Mouse (Mus musculus): Measurements from ENCODE around the gene Hnrnpm. TPM values are rescaled to one million over a fixed set of nuclear protein-coding genes. Genes with fewer than 3 reads are reported as not detected.
"Not testable (repeated sequence)": the region's sequence is repeated elsewhere in the genome, so short reads cannot be mapped to it uniquely, and the experiment has no call there.

Hnrnpm gene
- polyA plus RNA-seq, 1 experiment from 2014 or later: 490 TPM

DNA sequence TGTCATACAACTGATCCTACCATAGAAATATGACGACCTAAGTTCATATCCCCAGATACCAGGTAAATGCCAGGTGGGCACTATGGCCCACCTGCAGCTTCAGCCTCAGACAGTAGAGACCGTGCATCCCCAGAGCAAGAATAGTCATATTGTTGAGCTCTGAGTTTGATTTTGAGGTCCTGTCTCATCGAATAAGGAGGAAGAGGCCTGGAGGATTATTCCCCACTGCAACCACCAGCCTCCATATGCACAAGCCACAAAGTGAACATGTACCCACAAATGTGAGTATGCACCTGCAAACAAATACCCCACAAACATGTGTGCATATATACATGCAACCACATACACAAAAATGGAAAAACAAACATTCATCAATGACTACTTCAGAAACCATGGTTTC, 59.4 kb downstream of the Hnrnpm start:
- Histone ChIP-seq H3K27me3 (no peaks in the 10 kb centered on the region), H3K36me3 (replicated peaks) (peaks cover 22% of the 10 kb centered on the region), H3K4me3 (replicated peaks) (no peak overlapping the region), H3K4me1 (peaks cover 25% of the 10 kb centered on the region), H3K27ac (no peak overlapping the region), H3K9ac (no peak overlapping the region), H3K9me3 (no peaks in the 10 kb centered on the region), H3K4me2 (no peak overlapping the region)
- 92% methylated on average over 3 of the region's 3 CpGs for WGBS
- ATAC-seq (ENCODE audit: low FRiP score): no peak

DNA sequence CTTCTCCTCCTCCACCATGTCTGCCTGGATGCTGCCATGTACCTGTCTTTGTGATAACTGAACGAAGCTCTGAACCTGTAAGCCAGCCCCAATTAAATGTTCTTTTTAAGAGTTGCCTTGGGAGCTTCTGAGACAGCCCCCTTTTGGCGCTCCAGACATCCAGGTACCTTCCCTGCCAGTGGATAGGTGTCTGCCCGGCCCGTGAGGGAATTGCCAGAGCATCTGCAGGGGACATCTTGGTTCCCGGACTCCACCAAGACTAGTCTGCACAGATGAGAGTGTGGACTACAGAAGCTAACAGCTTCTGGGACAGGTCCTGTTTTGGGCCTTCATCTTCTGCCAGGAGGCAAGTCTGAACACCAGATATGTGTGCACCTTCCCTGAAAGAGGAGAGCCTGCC, 72.9 kb downstream of the Hnrnpm start:
- H3K4me1 ChIP-seq; H3K36me3 ChIP-seq (replicated peaks); H3K4me3 ChIP-seq (replicated peaks); ATAC-seq (ENCODE audit: low FRiP score); H3K27ac ChIP-seq; H3K9ac ChIP-seq; H3K27me3 ChIP-seq; H3K9me3 ChIP-seq; H3K4me2 ChIP-seq: not testable (repeated sequence)
- WGBS: 87% methylated on average over 5 of the region's 5 CpGs

DNA sequence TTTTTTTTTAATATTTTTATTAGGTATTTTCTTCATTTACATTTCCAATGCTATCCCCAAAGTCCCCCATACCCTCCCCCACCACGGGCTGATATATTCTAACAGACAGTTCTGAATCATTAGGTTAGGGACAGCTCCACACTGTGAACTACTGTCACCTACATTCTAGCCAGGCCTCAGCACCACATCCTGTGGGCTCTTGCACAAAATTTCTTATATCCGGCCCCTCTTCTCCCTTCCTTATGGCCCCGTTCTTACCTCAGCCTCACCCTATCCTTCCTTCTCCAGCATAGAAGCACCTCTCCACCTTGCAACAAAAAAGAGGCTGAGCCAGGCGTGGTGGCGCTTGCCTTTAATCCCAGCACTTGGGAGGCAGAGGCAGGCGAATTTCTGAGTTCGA, 76.1 kb downstream of the Hnrnpm start:
- Histone ChIP-seq H3K27me3 (no peaks in the 10 kb centered on the region; the same call in 1 of the 2 replicates), H3K9me3 (no peaks in the 10 kb centered on the region), H3K27ac (no peak overlapping the region), H3K4me3 (replicated peaks) (no peak overlapping the region), H3K4me2 (no peak overlapping the region), H3K36me3 (replicated peaks) (no peaks in the 10 kb centered on the region), H3K9ac (no peak overlapping the region), H3K4me1 (no peaks in the 10 kb centered on the region)
- WGBS: 89% methylated on average over 7 of the region's 7 CpGs
- ATAC-seq (ENCODE audit: low FRiP score): no peak

DNA sequence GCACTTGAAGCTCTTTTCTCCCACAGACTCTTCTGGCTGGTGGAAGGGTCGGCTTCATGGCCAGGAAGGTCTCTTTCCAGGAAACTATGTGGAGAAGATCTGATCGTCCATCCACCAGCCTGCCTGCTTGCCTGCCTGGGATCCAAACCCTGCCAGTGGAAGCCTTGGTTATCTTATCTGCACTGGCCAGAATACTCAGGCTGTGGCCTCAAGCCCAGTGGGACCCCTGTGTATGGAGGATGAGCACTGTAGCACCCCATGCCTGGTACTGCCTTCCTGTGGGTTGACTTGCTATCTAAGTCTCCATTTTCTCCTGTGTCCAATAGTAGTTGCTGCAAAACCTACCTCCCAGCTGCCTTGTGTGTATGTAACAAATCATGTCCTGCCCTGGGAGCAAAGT, 79.4 kb downstream of the Hnrnpm start:
- Histone ChIP-seq H3K27ac (no peak overlapping the region), H3K27me3 (no peaks in the 10 kb centered on the region; the same call in 1 of the 2 replicates), H3K4me2 (no peak overlapping the region), H3K4me1 (no peaks in the 10 kb centered on the region), H3K36me3 (replicated peaks) (no peaks in the 10 kb centered on the region), H3K4me3 (replicated peaks) (no peak overlapping the region), H3K9me3 (no peaks in the 10 kb centered on the region), H3K9ac (no peak overlapping the region)
- no peak for ATAC-seq (ENCODE audit: low FRiP score)
- 84% methylated on average over 2 of the region's 2 CpGs for WGBS

DNA sequence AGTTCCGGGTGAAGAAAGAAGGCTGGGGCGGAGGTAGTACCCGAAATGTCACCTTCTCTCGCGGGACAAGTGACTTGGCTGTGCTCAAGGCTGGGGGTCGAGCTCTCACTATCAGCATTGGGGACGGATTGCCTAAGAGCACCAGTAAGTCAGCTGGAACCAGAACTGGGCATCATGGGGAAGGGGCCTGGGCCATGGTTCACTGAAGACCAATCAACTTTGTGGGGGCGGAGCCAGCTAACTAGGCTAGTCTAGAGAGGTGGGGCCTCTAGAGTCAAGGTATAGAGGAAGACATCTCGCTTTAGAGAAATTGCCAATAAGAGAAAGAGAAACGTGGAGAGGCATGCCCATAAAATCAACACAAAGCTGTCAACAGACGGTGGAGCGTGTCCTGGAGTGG, 84.7 kb downstream of the Hnrnpm start:
- Histone ChIP-seq H3K4me3 (replicated peaks) (no peak overlapping the region), H3K27me3 (no peaks in the 10 kb centered on the region), H3K9ac (no peak overlapping the region), H3K36me3 (replicated peaks) (no peaks in the 10 kb centered on the region), H3K9me3 (0 out of 2 replicates have a peak, but pooled peaks cover 11% of the 10 kb centered on the region), H3K4me2 (no peak overlapping the region), H3K27ac (no peak overlapping the region), H3K4me1 (no peaks in the 10 kb centered on the region)
- ATAC-seq (ENCODE audit: low FRiP score): no peak
- WGBS: 84% methylated on average over 12 of the region's 12 CpGs

DNA sequence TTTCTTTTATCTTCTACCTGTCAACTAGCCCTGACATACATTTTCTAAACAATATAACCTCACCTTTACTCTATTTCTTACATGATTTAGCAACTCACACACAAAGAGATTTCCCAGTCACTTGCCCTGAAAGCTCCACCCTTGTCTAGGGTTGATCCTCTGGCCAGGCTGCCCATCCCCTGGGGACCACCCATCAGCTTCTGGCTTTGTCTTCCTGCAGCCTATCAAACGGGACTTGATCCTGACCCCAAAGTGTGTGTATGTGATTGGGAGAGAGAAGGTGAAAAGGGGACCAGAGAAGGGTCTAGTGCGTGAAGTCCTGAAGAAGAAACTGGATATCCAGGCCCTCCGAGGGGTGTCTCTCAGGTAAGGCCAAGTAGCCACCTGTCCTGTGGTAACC, 85.8 kb downstream of the Hnrnpm start:
- no peaks in the 10 kb centered on the region for H3K27me3 ChIP-seq
- no peak overlapping the region for H3K27ac ChIP-seq
- WGBS: 76% methylated on average over 3 of the region's 3 CpGs
- H3K9me3 ChIP-seq: 0 out of 2 replicates have a peak, but pooled peaks cover 11% of the 10 kb centered on the region
- no peak for ATAC-seq (ENCODE audit: low FRiP score)
- no peak overlapping the region for H3K9ac ChIP-seq
- no peaks in the 10 kb centered on the region for H3K36me3 ChIP-seq (replicated peaks)
- no peaks in the 10 kb centered on the region for H3K4me1 ChIP-seq
- no peak overlapping the region for H3K4me3 ChIP-seq (replicated peaks)
- H3K4me2 ChIP-seq: no peak overlapping the region

DNA sequence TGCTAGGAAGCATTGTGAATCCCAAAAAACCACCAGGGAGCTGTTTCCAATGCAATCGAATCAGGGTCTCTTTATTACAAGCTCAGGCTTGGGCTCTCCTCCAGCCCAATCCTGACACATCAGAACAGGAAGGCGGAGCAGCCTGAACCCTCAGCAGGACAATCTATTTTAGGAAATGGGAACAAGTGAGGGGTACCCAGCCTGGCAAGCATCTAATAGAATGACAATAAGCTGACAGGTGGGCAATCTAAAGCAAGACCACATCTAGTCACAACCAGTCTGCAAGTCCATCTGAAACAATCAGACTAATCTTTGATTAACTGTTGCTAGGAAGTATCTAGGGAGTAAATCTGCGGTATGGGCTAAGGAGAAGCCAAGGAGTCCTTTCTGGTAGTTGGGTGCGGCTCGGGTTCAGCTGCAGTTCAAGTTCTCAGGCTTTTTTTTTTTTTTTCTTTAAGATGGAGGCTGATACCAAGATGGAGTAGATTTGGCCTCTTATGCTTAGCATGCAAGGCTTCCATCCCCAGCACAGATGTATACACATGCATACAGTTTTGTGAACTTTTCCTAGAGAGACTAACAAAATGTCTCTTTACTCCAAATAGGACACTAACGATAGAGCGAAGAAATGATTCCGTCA, 86.7 kb downstream of the Hnrnpm start:
- 90% methylated on average over 8 of the region's 8 CpGs for WGBS

DNA sequence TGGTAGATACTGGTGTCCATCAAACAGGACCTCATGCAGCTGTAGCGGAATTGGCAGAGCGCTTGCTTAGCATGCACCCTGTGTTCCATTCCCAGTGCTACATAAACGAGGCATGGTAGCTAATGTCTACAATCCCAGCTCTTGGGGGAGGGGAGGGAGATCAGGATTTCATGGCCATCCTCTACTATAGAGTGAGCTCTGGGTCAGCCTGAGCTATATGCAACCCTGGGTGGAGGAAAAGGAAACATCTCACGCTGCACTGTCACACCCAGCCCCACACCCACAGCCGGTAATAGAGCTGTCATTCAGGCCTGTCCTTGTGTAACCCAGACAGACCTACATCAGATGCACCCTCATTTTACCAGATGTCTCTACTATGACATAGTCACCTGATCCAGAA, 88.2 kb downstream of the Hnrnpm start:
- H3K9ac ChIP-seq: no peak overlapping the region
- H3K4me2 ChIP-seq: no peak overlapping the region
- ATAC-seq (ENCODE audit: low FRiP score): no peak
- H3K27me3 ChIP-seq: no peaks in the 10 kb centered on the region
- H3K27ac ChIP-seq: no peak overlapping the region
- H3K36me3 ChIP-seq (replicated peaks): no peaks in the 10 kb centered on the region
- 0 out of 2 replicates have a peak, but pooled peaks cover 11% of the 10 kb centered on the region for H3K9me3 ChIP-seq
- WGBS: 84% methylated on average over 5 of the region's 5 CpGs
- no peak overlapping the region for H3K4me3 ChIP-seq (replicated peaks)
- no peaks in the 10 kb centered on the region for H3K4me1 ChIP-seq

More for the DNA sequence above, 86.7 kb downstream of the Hnrnpm start:
- H3K4me2 ChIP-seq: no peak overlapping the region
- H3K4me3 ChIP-seq (replicated peaks): no peak overlapping the region
- no peak overlapping the region for H3K27ac ChIP-seq
- no peaks in the 10 kb centered on the region for H3K36me3 ChIP-seq (replicated peaks)
- no peaks in the 10 kb centered on the region for H3K4me1 ChIP-seq
- H3K27me3 ChIP-seq: no peaks in the 10 kb centered on the region
- no peak overlapping the region for H3K9ac ChIP-seq
- 0 out of 2 replicates have a peak, but pooled peaks cover 11% of the 10 kb centered on the region for H3K9me3 ChIP-seq
- ATAC-seq (ENCODE audit: low FRiP score): no peak

DNA sequence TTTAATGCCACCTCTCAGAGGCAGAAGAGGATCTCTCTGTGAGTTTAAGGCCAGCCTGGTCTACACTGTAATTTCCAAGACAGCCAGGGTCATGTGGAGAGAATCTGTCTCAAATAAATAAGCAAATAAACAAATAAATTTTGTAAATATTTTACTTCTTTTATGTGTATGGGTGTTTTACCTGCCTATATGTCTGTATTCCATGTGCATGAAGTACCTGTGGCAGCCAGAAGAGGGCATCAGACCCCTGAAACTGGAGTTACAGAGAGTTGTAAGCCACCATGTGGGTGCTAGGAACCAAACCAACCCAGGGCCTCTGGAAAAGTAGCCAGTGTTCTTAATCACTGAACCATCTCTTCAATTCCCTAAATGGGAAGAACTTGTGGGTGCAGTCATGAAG, 89.4 kb downstream of the Hnrnpm start:
- Histone ChIP-seq H3K27ac (no peak overlapping the region), H3K4me1 (no peaks in the 10 kb centered on the region), H3K4me2 (no peak overlapping the region), H3K27me3 (no peaks in the 10 kb centered on the region), H3K9ac (no peak overlapping the region), H3K4me3 (replicated peaks) (no peak overlapping the region), H3K36me3 (replicated peaks) (no peaks in the 10 kb centered on the region), H3K9me3 (0 out of 2 replicates have a peak, but pooled peaks cover 11% of the 10 kb centered on the region)
- no peak for ATAC-seq (ENCODE audit: low FRiP score)

Other genes with a start within 250 kb of the Hnrnpm start
- gene Adamts10, start 162.7 kb downstream of the Hnrnpm start, polyA plus RNA-seq (2016; fragmentation: Nextera tagmentation; extraction: Ambion mirVana): 52.1 and 53.2 TPM in 2 replicates
- gene Myo1f, start 131.2 kb downstream of the Hnrnpm start, polyA plus RNA-seq (2016; fragmentation: Nextera tagmentation; extraction: Ambion mirVana): 1.7 and 1.8 TPM in 2 replicates
- 50.6 and 52.7 TPM in 2 replicates for gene Zfp414, start 57.8 kb downstream of the Hnrnpm start, polyA plus RNA-seq (2016; fragmentation: Nextera tagmentation; extraction: Ambion mirVana)
- gene Pram1, start 48.8 kb downstream of the Hnrnpm start, polyA plus RNA-seq (2016; fragmentation: Nextera tagmentation; extraction: Ambion mirVana): 0.72 and 0.95 TPM in 2 replicates
- 42.4 and 48.7 TPM in 2 replicates for gene March2, start 31.8 kb upstream of the Hnrnpm start, polyA plus RNA-seq (2016; fragmentation: Nextera tagmentation; extraction: Ambion mirVana)
- 377 and 388 TPM in 2 replicates for gene Rab11b, start 73.7 kb upstream of the Hnrnpm start, polyA plus RNA-seq (2016; fragmentation: Nextera tagmentation; extraction: Ambion mirVana)
- gene Angptl4, start 95.0 kb upstream of the Hnrnpm start, polyA plus RNA-seq (2016; fragmentation: Nextera tagmentation; extraction: Ambion mirVana): 11.4 and 13.3 TPM in 2 replicates
- 27.3 and 27.8 TPM in 2 replicates for gene Kank3, start 123.7 kb upstream of the Hnrnpm start, polyA plus RNA-seq (2016; fragmentation: Nextera tagmentation; extraction: Ambion mirVana)
- gene Rps28, start 137.7 kb upstream of the Hnrnpm start, polyA plus RNA-seq (2016; fragmentation: Nextera tagmentation; extraction: Ambion mirVana): 686 and 713 TPM in 2 replicates
- 371 and 397 TPM in 2 replicates for gene Ndufa7, start 137.7 kb upstream of the Hnrnpm start, polyA plus RNA-seq (2016; fragmentation: Nextera tagmentation; extraction: Ambion mirVana)
- 54.7 and 55.1 TPM in 2 replicates for gene Cd320, start 156.2 kb upstream of the Hnrnpm start, polyA plus RNA-seq (2016; fragmentation: Nextera tagmentation; extraction: Ambion mirVana)
- not detected in 2 replicates for gene Gm7029, start 187.0 kb upstream of the Hnrnpm start, polyA plus RNA-seq (2016; fragmentation: Nextera tagmentation; extraction: Ambion mirVana)
- gene Kifc1, start 203.8 kb upstream of the Hnrnpm start, polyA plus RNA-seq (2016; fragmentation: Nextera tagmentation; extraction: Ambion mirVana): 5.4 and 7.4 TPM in 2 replicates
- gene Platr17, start 218.3 kb upstream of the Hnrnpm start, polyA plus RNA-seq (2016; fragmentation: Nextera tagmentation; extraction: Ambion mirVana): not detected in 2 replicates
- 67.9 and 68.2 TPM in 2 replicates for gene Daxx, start 222.6 kb upstream of the Hnrnpm start, polyA plus RNA-seq (2016; fragmentation: Nextera tagmentation; extraction: Ambion mirVana)
- 16.1 and 19.5 TPM in 2 replicates for gene Tapbp, start 229.0 kb upstream of the Hnrnpm start, polyA plus RNA-seq (2016; fragmentation: Nextera tagmentation; extraction: Ambion mirVana)
- 23.1 and 23.5 TPM in 2 replicates for gene Zbtb22, start 229.0 kb upstream of the Hnrnpm start, polyA plus RNA-seq (2016; fragmentation: Nextera tagmentation; extraction: Ambion mirVana)
- gene Rgl2, start 242.7 kb upstream of the Hnrnpm start, polyA plus RNA-seq (2016; fragmentation: Nextera tagmentation; extraction: Ambion mirVana): 53.7 and 55.9 TPM in 2 replicates